Mouse (Mus musculus): ENCODE data around the gene H2-K1.

H2-K1 gene

DNA sequence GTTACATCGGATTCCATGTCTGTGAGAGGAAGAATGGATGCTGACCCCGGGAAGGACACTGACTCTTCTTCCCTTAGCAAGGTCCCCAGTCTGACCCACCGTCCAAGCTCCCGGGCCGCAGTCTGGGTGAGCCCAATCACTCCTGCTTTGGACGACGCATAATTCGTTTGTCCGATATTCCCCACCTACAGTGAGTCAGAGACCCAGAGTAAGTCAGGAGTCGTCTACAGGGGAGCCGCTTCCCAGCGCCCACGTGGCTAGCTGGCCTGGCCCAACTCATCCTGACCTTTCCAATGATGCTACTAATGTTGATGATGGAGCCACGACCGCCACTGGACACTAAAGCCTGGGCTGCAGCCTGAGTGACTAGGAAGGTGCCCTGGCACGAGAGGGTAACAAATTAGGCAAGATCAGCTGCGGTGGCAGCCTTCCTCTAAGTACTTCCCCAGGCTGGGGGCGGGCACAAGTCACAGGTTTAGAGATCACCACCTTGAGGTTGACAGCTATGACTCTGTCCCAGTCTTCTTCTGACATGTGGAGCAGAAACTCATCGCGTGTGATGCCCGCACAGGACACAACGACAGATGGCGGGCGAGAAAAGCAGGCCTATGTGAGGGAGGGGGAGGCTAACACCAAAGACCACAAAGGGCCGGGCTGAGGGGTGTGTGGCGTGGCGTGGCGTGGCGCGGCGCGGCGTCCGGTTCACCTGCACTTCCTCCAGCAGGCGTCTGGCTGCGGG lies 26.9 kb upstream of the H2-K1 start:
- 14% methylated on average over 34 of the region's 36 CpGs for WGBS

DNA sequence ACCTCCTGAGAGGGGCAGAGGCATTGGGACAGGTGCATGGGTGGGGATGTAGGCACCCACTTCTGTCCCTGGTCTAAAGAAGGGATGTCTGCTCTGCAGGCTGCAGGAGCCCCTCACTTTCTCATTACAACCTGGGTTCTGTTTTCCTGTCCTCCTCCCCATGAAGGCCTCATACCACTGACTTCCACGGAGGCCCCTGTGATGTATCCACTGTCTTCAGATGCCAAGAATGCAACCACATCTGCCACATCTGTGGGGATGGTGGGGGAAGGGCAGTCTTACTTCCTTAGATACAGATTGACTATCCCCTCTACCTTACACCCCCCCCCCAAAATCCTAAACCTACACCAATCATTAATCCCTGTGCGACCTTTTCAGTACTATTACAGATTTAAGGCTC lies 26.1 kb upstream of the H2-K1 start:
- WGBS = 38% methylated on average over 2 of the region's 2 CpGs

DNA sequence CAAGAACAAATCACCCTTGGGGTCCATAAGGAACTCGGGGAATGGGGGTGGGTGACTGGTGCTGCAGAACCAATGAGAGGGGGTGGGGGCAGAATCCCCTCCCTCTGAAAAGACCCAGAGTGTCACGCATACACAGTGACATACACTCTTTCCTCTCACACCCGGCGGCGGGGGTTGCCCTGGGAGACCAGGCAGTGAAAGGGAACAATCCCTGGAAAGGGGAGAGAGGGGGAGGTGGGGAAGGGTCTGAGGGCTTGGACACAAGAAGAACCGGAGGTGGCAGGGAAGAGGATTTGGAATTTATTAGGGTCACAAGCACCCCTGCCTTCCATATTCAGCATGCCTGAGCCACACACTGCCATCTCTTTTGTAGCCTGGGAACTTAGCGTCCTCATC lies 25.6 kb upstream of the H2-K1 start:
- WGBS = 13% methylated on average over 7 of the region's 7 CpGs

DNA sequence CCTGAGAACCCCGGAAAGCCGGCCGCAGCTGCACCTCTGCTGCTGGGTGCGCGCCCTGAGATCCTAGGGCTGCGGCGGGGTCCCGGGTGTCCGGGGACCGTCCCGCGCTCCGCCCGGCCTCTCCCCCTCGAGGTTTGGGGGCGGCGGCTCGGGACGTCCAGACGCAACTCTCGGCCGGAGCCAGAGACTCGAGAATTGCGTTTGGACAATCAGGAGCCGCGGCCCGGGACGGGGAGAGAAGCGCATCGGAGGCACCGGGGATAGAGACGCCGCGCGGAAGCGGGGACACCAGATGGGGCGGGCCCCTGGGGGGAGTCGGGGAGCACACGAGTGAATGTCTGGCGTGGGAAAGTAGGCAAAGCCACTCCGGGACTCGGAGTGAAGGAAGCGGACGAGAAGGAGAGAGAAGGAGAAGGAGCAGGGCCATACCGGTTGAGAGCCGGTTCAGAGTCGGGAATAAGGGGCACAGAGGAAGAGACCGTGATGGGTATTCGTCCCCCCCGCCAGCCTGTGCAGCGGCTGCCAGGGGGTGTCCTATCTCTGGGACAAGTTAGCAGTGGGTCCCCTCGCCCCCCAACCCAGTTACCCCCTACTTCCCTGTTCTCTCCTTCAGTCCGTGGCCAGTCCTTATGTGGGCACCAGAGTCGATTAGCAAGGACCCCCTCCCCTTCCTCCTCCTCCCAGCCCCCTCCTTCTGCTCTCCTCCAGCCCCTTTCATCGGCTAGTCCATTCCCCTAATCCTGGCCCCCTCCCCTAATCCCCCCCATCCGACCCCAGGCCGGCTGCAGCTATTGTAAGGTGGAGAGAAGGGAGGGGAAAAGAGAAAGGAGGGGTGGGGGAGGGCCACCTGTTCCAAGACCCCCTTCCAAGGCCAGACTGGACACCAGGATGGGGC lies 25.0 kb upstream of the H2-K1 start:
- WGBS = under 1% methylated on average over 57 of the region's 57 CpGs

DNA sequence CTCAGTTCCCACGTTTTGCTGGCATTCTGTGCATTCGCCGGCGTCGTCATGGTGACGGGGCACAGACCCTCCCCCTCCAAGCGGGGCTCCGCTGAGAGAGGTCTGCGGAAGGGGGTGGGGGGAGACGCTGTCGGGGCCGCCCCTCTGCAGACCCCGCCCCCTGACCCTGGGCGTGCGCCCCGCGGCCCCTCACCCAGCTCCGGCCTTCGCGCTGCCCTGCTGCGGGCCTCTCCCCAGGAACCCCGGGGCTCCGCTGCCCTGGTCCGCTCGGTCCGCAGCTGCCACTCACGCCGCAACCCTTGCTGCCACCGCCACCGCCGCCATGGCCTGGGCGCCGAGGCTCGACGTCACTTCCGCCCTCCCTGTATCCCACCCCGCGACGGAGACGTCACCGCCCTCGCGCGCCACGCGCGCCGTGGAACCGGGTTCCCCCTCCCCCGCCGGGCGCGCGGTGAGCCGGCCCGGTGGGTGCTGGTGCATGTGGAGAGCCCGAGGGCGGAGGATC lies 24.2 kb upstream of the H2-K1 start, which contains the start of gene Ring1:
Gene Ring1, minus strand, starts transcription at position 364 of the 505 bp plus-strand sequence.
- whole genome bisulfite sequencing = 1% methylated on average over 50 of the region's 58 CpGs

DNA sequence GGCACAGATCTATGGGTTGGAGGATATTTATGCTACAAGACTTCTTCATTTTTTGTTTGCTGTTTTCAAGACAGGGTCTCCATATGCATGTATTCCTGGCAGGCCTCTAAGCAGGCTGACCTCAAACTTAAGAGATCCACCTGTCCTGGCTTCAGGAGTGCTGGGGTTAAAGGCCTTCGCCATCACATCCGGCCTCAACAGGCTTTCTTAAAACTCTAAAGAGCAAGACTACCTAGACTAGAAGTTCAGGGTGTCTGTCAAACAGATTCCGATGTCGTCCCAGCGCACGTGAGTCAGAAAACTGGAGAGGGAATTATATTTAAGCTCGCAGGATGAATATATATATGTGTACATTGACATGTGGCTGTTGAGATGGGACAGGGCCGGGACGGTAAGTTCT lies 23.5 kb upstream of the H2-K1 start:
- 43% methylated on average over 9 of the region's 9 CpGs for WGBS

DNA sequence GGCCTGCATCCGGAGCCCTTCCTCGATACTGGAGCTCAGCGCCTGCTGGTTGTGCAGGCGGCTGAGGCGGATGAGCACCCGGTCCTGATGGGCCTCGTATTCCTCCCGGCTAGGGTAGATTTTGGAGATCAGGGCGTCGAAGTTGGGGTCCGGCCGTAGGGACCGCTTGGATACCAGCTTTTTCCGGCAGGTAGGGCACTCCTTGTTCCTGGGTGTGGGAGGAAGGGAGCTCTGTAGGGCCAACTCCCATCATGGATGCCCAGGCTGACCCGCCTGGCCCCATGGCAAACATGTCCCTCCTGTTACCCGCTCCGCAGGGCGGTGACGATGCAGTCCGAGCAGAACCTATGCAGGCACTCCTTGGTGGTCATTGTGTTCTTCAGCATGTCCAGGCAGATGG lies 22.8 kb upstream of the H2-K1 start:
- 97% methylated on average over 20 of the region's 20 CpGs for WGBS

DNA sequence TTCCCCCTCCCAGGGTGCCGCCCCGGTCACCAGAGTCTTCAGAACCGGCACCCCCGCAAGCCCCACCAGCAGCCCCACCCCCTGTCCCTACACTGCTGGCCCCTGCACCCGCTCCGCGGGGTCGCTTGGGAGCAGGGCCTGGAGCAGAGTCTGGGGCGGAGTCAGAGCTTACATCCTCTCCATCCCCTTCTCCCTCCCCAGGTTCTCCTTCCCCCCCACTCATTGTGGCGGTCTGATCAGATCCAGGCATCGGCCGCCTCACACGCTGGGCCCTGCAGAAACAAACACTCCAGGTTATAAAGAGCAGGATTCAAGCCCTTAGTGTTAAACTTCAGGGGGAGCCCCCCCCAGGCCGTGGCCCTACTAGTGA lies 22.3 kb upstream of the H2-K1 start:
- WGBS = 93% methylated on average over 14 of the region's 14 CpGs

DNA sequence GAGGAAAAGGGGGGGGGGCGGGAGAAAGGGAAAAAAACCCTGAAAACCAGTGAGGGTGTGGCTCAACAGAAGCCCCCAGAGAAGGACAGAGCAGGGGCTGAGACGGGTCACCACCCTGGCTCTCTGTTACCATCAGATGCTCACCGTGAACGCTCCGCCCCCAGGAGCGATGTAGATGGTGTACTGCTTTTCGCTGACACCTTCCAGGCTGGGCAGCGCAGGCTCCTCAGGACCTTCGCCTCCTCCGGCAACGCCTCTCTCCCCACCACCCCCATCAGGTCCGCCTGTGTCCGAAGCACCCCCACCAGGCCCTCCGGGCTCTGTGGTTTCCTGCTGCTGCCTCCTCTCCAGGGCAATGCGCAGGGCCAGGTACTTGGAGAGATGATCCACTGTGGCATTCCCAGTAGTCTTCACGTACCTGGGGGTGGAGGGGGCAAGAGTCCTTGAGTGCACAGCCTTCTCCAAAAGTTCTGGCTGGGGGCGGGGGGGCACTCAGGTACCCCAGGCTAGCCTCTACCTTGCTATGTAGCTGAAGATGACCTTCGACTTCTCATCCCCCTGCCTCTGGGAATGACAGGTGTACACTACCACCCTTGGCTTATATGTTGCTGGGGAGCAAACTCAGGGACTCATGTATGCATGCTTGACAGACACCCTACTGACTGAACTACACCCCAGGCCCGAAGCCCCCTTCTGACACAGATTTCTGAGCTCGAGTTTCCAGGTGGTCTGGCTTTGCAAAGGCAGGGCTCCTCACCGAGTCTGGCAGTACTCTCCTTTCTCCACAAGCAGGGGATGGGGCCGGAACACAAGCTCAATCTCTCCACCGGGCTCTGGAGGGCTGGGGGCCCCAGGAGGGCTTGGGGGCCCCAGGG lies 21.6 kb upstream of the H2-K1 start:
- 96% methylated on average over 23 of the region's 23 CpGs for WGBS

DNA sequence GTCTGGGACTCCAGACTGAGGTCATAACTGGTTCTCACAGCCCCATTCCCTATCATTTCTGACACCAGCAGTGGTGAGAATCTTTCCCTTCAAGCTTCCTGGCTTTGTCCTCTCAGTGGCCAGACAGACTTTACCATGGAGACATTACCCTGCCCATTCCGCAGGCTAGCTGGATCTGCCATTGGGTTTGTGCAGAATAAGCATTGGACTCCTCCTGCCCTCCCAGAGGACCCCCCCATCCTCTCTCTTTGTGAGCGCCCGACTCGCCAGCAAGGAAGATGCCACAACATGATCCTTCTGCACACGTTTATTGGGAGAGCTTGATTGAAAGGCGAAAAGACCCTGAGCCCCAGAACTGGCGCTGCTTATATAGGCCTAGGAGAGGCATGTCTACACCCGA lies 13.3 kb upstream of the H2-K1 start:
- WGBS = 93% methylated on average over 8 of the region's 8 CpGs

DNA sequence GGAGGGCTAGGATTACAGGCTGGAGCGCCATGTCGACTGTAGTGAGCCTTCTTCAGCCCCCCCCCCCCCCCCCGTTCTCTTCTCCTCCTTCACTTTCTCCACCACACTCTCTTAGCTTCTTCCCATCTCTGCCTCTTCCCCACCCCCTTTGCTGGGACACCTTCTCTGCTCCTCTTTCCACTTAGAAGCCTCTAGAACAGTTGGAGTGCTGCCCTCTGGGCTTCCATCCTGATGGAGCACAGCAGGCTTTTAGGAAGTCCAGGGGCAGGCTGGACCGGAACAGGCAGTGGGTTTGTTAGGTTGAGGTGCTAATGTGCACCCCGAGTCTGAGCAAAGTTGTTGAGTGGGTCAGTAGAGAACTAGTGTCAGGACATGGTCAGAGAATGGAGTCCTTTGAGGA lies 10.0 kb upstream of the H2-K1 start:
- 75% methylated on average over 5 of the region's 5 CpGs for WGBS

DNA sequence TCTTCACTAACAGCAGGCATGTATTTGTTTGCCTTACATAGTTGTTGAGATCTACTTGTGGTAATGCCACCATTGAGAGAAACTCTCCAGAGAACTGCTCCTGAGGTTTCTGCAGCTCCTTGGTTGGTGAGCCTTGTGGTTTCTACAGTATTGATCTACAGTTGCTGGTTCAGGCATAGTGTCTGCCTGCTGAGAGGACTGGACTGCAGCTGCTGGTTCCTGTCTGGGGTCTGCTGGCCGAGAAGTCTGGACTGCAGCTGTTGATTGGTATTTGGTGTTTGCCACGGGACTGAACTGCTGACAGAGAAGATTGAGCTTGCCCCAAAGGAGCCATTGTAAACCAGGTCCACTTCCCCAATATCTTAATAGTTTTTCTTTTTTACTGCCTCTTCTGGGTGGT lies 6.4 kb upstream of the H2-K1 start:
- 69% methylated on average over 2 of the region's 2 CpGs for WGBS

DNA sequence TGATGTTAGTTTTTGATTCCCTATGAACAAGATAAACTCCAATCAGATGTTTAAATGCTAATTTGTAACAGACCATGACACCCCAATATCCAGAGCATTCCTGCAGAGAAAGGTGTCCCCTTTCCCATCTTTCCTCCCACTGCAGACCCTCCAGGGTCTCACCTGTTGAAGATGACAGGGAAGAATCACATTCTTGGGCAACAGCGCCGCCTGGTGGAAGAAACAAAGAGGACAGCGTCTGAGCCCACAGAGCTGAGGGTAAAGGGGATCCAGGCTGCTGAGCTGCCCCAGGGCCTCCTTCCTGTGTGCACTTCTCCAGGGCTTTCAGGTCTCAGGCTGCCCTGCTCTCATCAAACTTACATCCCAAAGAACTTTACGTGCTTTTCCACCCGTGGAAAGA lies 3.3 kb upstream of the H2-K1 start:
- 10% methylated on average over 5 of the region's 5 CpGs for WGBS

DNA sequence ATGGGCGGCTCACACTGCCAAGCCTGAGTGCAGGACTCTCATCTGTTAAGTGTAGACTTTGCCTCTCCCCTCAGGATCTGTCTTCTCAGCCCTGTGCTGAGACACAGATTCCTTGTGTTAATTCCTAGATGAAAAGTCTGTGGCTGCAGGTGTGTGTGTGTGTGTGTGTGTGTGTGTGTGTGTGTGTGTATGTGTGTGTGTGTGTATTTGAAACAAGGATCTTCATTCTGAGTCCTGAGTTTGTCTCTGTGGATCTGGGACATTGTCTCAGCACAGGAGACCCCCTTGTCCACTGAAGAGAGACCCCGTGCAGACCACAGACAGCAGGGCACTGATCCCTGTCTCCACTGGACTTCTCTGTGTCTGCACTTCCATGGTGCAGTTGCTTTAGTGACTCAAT lies 649 bp upstream of the H2-K1 start:
- 65% methylated on average over 2 of the region's 2 CpGs for WGBS

DNA sequence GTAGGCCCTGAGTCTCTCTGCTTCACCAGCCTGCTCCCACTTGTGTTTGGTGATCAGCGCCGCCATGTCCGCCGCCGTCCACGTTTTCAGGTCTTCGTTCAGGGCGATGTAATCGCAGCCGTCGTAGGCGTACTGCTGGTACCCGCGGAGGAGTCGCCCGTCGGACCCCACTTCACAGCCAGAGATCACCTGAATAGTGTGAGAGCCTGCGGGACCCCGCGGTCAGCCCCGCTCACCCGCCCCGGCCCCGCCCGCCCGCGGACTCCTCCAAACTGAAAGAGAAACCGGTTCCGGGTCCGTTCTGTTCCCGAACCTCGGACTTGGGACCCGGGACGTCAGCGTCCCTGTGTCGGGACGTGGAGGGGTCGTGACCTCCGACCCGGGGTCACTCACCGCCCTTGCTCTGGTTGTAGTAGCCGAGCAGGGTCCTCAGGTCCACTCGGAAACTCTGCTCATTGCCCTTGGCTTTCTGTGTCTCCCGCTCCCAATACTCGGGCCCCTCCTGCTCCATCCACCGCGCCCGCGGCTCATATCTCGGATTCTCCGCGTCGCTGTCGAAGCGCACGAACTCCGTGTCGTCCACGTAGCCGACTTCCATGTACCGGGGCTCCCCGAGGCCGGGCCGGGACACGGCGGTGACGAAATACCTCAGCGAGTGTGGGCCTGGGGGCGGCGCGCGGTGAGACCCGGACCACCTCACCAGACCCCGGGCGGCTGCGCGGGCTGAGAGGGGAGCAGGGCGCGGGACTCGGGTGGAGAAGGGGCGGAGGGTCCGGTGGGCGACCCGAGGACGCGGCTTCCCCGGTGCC lies 602 bp downstream of the H2-K1 start:
- WGBS = 2% methylated on average over 86 of the region's 87 CpGs

DNA sequence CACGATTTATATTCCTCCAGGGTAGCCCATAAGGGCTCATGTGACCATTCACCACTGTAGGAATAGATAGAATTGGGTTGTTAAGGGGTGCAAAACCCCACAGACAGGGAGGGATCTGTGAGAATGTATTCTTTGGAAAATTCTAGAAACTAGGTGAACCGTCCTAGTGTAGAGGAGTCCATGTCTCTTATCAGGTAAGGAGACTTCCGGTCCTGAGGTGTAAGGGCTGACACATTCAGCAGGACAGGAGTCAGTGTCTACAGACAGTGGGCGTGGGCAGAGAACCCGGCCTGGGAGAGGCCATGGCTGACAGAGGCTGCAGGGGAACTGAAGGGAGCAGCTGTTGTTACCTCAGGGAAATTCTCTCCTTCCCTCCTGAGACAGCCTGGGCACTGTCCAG lies 1.4 kb downstream of the H2-K1 start:
- 77% methylated on average over 5 of the region's 5 CpGs for WGBS

DNA sequence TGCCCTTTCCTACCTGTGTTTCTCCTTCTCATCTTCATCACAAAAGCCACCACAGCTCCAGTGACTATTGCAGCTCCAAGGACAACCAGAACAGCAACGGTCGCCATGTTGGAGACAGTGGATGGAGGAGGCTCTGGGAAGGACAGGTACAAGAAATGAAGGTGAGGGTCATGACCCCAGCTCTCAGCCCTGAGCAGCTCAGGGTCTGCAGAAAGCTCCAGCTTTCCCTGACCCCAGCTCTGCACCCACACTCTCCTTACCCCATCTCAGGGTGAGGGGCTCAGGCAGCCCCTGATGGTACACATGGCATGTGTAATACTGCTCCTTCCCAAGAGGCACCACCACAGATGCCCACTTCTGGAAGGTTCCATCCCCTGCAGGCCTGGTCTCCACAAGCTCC lies 3.1 kb downstream of the H2-K1 start:
- 96% methylated on average over 2 of the region's 2 CpGs for WGBS

DNA sequence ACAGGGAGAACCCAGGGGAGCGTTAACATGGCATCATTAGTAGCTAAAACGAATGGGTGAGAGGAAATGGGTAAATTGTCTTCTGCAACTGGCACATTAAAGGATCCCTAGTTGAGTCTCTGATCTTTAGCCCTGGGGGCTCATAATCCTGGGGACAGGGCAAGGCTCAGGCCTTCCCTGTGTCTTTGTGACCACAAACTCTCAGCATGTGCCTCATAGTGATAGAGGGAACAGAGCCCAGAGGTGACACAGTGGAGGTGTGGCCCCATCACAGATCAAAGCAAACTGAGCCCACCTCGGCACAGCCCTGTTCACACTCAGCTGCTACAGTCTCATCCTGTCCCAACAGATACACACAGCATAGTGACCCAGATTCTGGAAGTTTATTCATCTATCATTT lies 4.5 kb downstream of the H2-K1 start:
- WGBS = 86% methylated on average over 3 of the region's 3 CpGs

DNA sequence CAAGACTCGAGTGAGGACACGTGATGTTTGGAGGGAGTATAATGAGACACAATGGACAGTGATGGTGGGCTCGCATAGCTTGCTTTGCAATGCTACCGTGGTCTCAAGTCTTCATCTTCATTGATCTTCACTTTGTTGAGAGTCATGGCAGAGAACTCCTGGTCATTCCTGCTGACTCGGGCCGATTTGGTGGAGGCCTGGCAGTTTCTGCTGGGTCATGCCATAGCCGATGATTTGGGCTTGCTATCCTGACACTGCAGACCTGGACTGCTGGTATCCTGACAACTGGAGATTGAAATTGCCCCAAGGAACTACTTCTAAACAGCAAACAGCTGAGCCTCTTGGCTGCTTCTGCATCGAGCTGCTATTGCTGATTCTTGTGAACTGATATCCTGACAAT lies 5.2 kb downstream of the H2-K1 start:
- 94% methylated on average over 8 of the region's 8 CpGs for WGBS

DNA sequence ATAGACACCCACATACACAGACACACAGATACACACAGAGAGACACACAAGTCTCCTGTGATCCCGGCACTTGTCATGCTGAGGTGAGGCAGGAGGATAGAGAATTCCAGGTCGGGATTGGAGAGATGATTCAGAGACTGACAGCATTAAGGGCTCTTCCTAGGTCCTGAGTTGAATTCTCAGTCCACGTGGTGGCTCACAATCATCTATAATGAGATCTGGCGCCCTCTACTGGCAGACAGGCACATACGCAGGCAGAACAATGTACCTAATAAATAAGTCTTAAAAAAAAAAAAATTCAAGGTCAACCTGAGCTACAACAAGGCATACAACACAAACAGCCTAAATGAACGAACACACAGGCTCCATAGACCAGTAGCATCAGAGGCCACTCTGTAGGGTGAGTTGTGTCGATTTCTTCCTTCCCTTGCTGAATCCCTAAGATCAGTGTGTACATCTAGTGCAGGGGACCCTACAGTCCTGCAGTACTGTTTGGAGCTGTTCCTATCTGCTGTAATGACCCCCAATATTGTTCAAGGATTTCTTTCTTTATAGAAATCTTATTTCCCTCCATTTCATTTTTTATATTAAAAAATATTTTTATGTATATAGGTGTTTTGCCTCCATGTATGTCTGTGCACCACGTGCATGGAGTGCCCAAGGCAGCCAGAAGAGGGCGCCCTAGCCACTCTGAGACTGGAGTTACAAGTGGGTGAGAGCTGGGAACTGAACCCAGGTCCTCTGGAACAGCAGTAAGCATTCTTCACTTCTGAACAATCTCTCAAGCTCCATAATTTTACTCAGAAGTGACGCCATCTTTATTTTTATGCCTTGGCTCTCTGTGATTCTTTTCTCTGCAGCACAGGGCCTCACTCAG lies 8.1 kb downstream of the H2-K1 start:
- 31% methylated on average over 10 of the region's 10 CpGs for WGBS

Measured in cerebral cortex, adult 2 months (tissue).